ENCODE assay signal across 24 mouse cellular contexts in genomic region chr13:14688955-14689354, GRCm38 (mm10). TPM values are rescaled to one million over a fixed set of nuclear protein-coding genes. Genes with fewer than 3 reads are reported as not detected.
DNase-seq lines count a peak whose midpoint lies in the region; ATAC-seq and TF ChIP-seq lines count a peak whose summit lies in the region.
"Had no signal": no experiment of that assay in that cellular context is flagged by ENCODE, and none has a peak within 500 bp of the region (broad histone marks: within the 10 kb centered on the region; RNA-seq: fewer than 3 reads in every experiment).

No protein-coding gene starts in this region.

- H3K4me3 ChIP-seq in heart, postnatal 0 days (ENCODE audit: low read depth, low read length): no peak overlapping the region
- H3K4me3 ChIP-seq: embryonic facial prominence, embryonic 15.5 days; hindbrain, embryonic 15.5 days; limb, embryonic 10.5 days; liver, embryonic 15.5 days; neural tube, embryonic 15.5 days had no signal

- H3K9me3 ChIP-seq in heart, postnatal 0 days (replicated peaks; ENCODE audit: control insufficient read depth, low read length): no peaks in the 10 kb centered on the region
- H3K9me3 ChIP-seq: embryonic facial prominence, embryonic 15.5 days; hindbrain, embryonic 15.5 days; limb, embryonic 10.5 days; liver, embryonic 15.5 days; neural tube, embryonic 15.5 days had no signal

- H3K27ac ChIP-seq in heart, postnatal 0 days (ENCODE audit: low read depth): no peak overlapping the region
- H3K27ac ChIP-seq: embryonic facial prominence, embryonic 15.5 days; hindbrain, embryonic 15.5 days; limb, embryonic 10.5 days; liver, embryonic 15.5 days; neural tube, embryonic 15.5 days had no signal

- H3K36me3 ChIP-seq in heart, postnatal 0 days (replicated peaks; ENCODE audit: control insufficient read depth, insufficient read depth, low read length): no peaks in the 10 kb centered on the region
- H3K36me3 ChIP-seq: embryonic facial prominence, embryonic 15.5 days; hindbrain, embryonic 15.5 days; limb, embryonic 10.5 days; liver, embryonic 15.5 days; neural tube, embryonic 15.5 days had no signal

- no peak for TF ChIP-seq EP300 in heart, postnatal 0 days (IDR thresholded peaks at IDR 0.05; ENCODE audit: low read depth)

- no peak for DNase-seq in heart, postnatal 0 days (ENCODE audit: low spot score)
- no peak for DNase-seq in heart, adult 9 months (ENCODE audit: low spot score in 2 of 2)
- DNase-seq in 3T3-L1 (ENCODE audit: low read depth, low spot score): peak; percentile 6
- DNase-seq in ES-CJ7 (ENCODE audit: low read depth, low spot score): peak; percentile 6
- peak; percentile 5 for DNase-seq in brain, adult 2 months (ENCODE audit: low read depth, low spot score)
- DNase-seq in thymus, adult 18-20 months: no peak
- no peak for DNase-seq in left cerebral cortex, adult 11 months (ENCODE audit: low spot score)
- DNase-seq: adrenal gland, postnatal 14 days; cerebellum, adult 9-10 months; gastrocnemius, postnatal 14 days; heart, adult 18-20 months; heart, postnatal 4 days; kidney, adult 9 months; kidney, postnatal 36 days; liver; lung, postnatal 10 days; right cerebral cortex, adult 18-20 months had no signal

- no peaks in the 10 kb centered on the region for H3K4me1 ChIP-seq in heart, postnatal 0 days (ENCODE audit: control insufficient read depth, insufficient read depth)
- H3K4me1 ChIP-seq: embryonic facial prominence, embryonic 15.5 days; hindbrain, embryonic 15.5 days; limb, embryonic 10.5 days; liver, embryonic 15.5 days; neural tube, embryonic 15.5 days had no signal

- no peak overlapping the region for H3K4me2 ChIP-seq in heart, postnatal 0 days (ENCODE audit: low read depth, low read length)
- H3K4me2 ChIP-seq: embryonic facial prominence, embryonic 15.5 days; hindbrain, embryonic 15.5 days; liver, embryonic 15.5 days; midbrain, embryonic 11.5 days; neural tube, embryonic 15.5 days had no signal

- 0 out of 2 replicates have a peak, but pooled peaks have one; percentile 2 for TF ChIP-seq CTCF in heart, postnatal 0 days (IDR thresholded peaks at IDR 0.05; ENCODE audit: low read depth)

- no peak for ATAC-seq in heart, postnatal 0 days (ENCODE audit: insufficient read depth, low read depth)
- ATAC-seq: forebrain, embryonic 16.5 days had no signal

- no peak overlapping the region for H3K9ac ChIP-seq in heart, postnatal 0 days (replicated peaks; ENCODE audit: low read depth, low read length)
- H3K9ac ChIP-seq: embryonic facial prominence, embryonic 15.5 days; hindbrain, embryonic 15.5 days; liver, embryonic 15.5 days; neural tube, embryonic 15.5 days had no signal

- WGBS in heart, postnatal 0 days: 63% methylated on average over 3 of the region's 3 CpGs

- H3K27me3 ChIP-seq in heart, postnatal 0 days (ENCODE audit: control insufficient read depth, insufficient read depth, low read length): no peaks in the 10 kb centered on the region
- H3K27me3 ChIP-seq: embryonic facial prominence, embryonic 15.5 days; hindbrain, embryonic 15.5 days; liver, embryonic 15.5 days; neural tube, embryonic 15.5 days had no signal

RNA-seq across cellular contexts. Expression of gene AW209491, which starts 59.0 kb away (rescaled TPM):
- 5.4 and 9.7 TPM in 2 replicates for total RNA-seq in heart, postnatal 0 days (2014; rRNA removed; ENCODE audit: low replicate concordance)
- polyA plus RNA-seq in heart, postnatal 0 days (2015; fragmentation: Nextera tagmentation; extraction: Ambion mirVana): 14.1 and 16.4 TPM in 2 replicates

Comparison
In these comparisons a context has a peak if more than half of its experiments do, and no peak if none do; other contexts are left out.
1. DNase-seq: peak in 3T3-L1 (single experiment), ES-CJ7 (single experiment) and brain, adult 2 months (single experiment); none in heart, postnatal 0 days (single experiment), heart, adult 9 months (0 of 2), thymus, adult 18-20 months (0 of 2) and left cerebral cortex, adult 11 months (single experiment).